Mouse (Mus musculus) embryonic facial prominence, embryonic 11.5 days (tissue): Measurements from ENCODE around the gene Helq. TPM values are rescaled to one million over a fixed set of nuclear protein-coding genes. Genes with fewer than 3 reads are reported as not detected.
A peak's percentile ranks its signal among the peaks of the same experiment; 100 is the strongest.

Experiments used
- ATAC-seq: fragments of 200-750 bp; cut with Nextera tagmentation; replicated peaks from 2 replicates; pipeline ENCODE4 v1.8.0; 2017; ENCODE audit warnings: low read depth; ENCODE audit not compliant: insufficient number of reproducible peaks, low FRiP score, low TSS enrichment
- DNase-seq: peaks from one replicate; pipeline ENCODE4 v3.0.0-alpha.2; 2015; ENCODE audit warnings: low spot score
- H3K27ac ChIP-seq: fragments of 300-500 bp; sonication (generic); replicated peaks from 2 replicates; pipeline ENCODE4 v1.5.1; 2014; ENCODE audit warnings: mild to moderate bottlenecking, low read depth, low read length, control low read depth
- H3K27me3 ChIP-seq: fragments of 300-500 bp; sonication (generic); 2 replicates; pipeline ENCODE4 v1.6.1; 2014; ENCODE audit warnings: mild to moderate bottlenecking, low read length, moderate library complexity, mixed read lengths; ENCODE audit not compliant: control insufficient read depth, insufficient read depth
- H3K36me3 ChIP-seq: fragments of 300-500 bp; sonication (generic); replicated peaks from 2 replicates; pipeline ENCODE4 v1.6.1; 2014; ENCODE audit warnings: low read depth, mild to moderate bottlenecking, low read length, moderate library complexity, mixed read lengths; ENCODE audit not compliant: control insufficient read depth, insufficient read depth
- H3K4me1 ChIP-seq: fragments of 300-500 bp; sonication (generic); 2 replicates; pipeline ENCODE4 v1.6.1; 2014; ENCODE audit warnings: low read length, mixed read lengths; ENCODE audit not compliant: control insufficient read depth, insufficient read depth
- H3K4me2 ChIP-seq: fragments of 300-500 bp; sonication (generic); 2 replicates; pipeline ENCODE4 v1.6.1; 2014; ENCODE audit warnings: low read depth, mild to moderate bottlenecking, control low read depth, low read length, moderate library complexity
- H3K4me3 ChIP-seq: fragments of 300-500 bp; sonication (generic); 2 replicates; pipeline ENCODE4 v1.5.1; 2014; ENCODE audit warnings: low read depth, low read length, control low read depth
- H3K9ac ChIP-seq: fragments of 300-500 bp; sonication (generic); replicated peaks from 2 replicates; pipeline ENCODE4 v1.6.1; 2014; ENCODE audit warnings: mild to moderate bottlenecking, control low read depth, low read length
- H3K9me3 ChIP-seq: fragments of 300-500 bp; sonication (generic); replicated peaks from 2 replicates; pipeline ENCODE4 v1.6.1; 2016; ENCODE audit warnings: mild to moderate bottlenecking, low read length, inconsistent platforms, mixed read lengths; ENCODE audit not compliant: control insufficient read depth
- WGBS: fragments of 180-500 bp; shearing (Covaris S2); extraction: QIAGEN DNeasy Blood & Tissue Kit; methylation state at CpG from one replicate; pipeline ENCODE4 v1.1.7; 2014; 5-methylcytosine and 5-hydroxymethylcytosine counted together
- polyA plus RNA-seq: library from polyadenylated mRNA; unstranded; fragments of >200 nt; fragmentation: Nextera tagmentation; extraction: Ambion mirVana; gene quantifications from 2 replicates; pipeline ENCODE4 v1.2.1, GENCODE M21; 2014

Gene Helq
- polyA plus RNA-seq, 1 experiment from 2014 or later, result 21.6 TPM

GRCm38 (mm10) chr5:100751655-100752054 lies 46.7 kb downstream of the Helq start:
- H3K27ac ChIP-seq, result no peak overlapping the region
- H3K9me3 ChIP-seq, result no peaks in the 10 kb centered on the region
- H3K4me3 ChIP-seq, result no peak overlapping the region
- no peaks in the 10 kb centered on the region for H3K36me3 ChIP-seq
- no peaks in the 10 kb centered on the region for H3K27me3 ChIP-seq
- no peaks in the 10 kb centered on the region for H3K4me1 ChIP-seq
- no peak for DNase-seq
- no peak overlapping the region for H3K4me2 ChIP-seq
- peak; percentile 44 for ATAC-seq
- H3K9ac ChIP-seq, result no peak overlapping the region
- WGBS, result 77% methylated on average over 4 of the region's 4 CpGs

GRCm38 (mm10) chr5:100750617-100751255 lies 47.7 kb downstream of the Helq start:
- ATAC-seq, result no peak
- no peaks in the 10 kb centered on the region for H3K36me3 ChIP-seq
- H3K27ac ChIP-seq, result no peak overlapping the region
- H3K9me3 ChIP-seq, result no peaks in the 10 kb centered on the region
- H3K4me1 ChIP-seq, result no peaks in the 10 kb centered on the region
- H3K4me3 ChIP-seq, result no peak overlapping the region
- 82% methylated on average over 10 of the region's 10 CpGs for WGBS
- no peak overlapping the region for H3K9ac ChIP-seq
- H3K27me3 ChIP-seq, result no peaks in the 10 kb centered on the region
- no peak overlapping the region for H3K4me2 ChIP-seq
- DNase-seq, result no peak

- no peak overlapping the region for H3K4me3 ChIP-seq
- H3K4me2 ChIP-seq, result no peak overlapping the region
- H3K9me3 ChIP-seq, result no peaks in the 10 kb centered on the region
- no peaks in the 10 kb centered on the region for H3K4me1 ChIP-seq
- H3K9ac ChIP-seq, result no peak overlapping the region
- no peaks in the 10 kb centered on the region for H3K36me3 ChIP-seq
- ATAC-seq, result no peak
- no peaks in the 10 kb centered on the region for H3K27me3 ChIP-seq
- no peak for DNase-seq
- 91% methylated on average over 8 of the region's 8 CpGs for WGBS
- H3K27ac ChIP-seq, result no peak overlapping the region
Measured at GRCm38 (mm10) chr5:100738802-100739201, 59.6 kb downstream of the Helq start.

DNA sequence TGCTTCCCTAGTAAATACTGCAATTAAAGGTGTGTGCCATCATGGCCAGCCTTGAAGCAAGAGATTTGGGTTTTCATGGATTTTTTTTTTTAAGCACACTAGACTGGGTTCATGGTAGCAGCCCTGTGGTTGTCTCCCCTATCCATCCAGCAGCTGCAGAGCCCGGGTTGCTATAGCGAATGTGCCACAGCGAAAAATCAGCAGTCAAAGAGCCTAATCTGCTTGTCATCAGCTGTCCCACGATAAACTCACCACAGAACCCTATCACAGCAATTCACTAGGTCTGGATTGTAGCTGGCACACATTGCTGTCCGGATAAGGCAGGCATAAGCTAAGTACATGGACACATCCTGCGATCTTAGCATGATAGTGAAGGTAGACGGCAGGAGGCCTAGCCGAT lies 61.5 kb downstream of the Helq start:
- H3K4me2 ChIP-seq, result no peak overlapping the region
- no peaks in the 10 kb centered on the region for H3K4me1 ChIP-seq
- ATAC-seq, result no peak
- no peak overlapping the region for H3K9ac ChIP-seq
- no peaks in the 10 kb centered on the region for H3K36me3 ChIP-seq
- 87% methylated on average over 8 of the region's 8 CpGs for WGBS
- H3K27ac ChIP-seq, result no peak overlapping the region
- no peak for DNase-seq
- H3K9me3 ChIP-seq, result no peaks in the 10 kb centered on the region
- H3K27me3 ChIP-seq, result no peaks in the 10 kb centered on the region
- H3K4me3 ChIP-seq, result no peak overlapping the region

- DNase-seq (no peak), ATAC-seq (no peak)
- no peak overlapping the region for H3K27ac ChIP-seq
- no peaks in the 10 kb centered on the region for H3K9me3 ChIP-seq
- no peaks in the 10 kb centered on the region for H3K36me3 ChIP-seq
- no peak overlapping the region for H3K4me3 ChIP-seq
- H3K27me3 ChIP-seq, result no peaks in the 10 kb centered on the region
- no peaks in the 10 kb centered on the region for H3K4me1 ChIP-seq
- no peak overlapping the region for H3K9ac ChIP-seq
- no peak overlapping the region for H3K4me2 ChIP-seq
- WGBS, result 82% methylated on average over 4 of the region's 4 CpGs
Measured at GRCm38 (mm10) chr5:100734535-100734934, 63.9 kb downstream of the Helq start.

DNA sequence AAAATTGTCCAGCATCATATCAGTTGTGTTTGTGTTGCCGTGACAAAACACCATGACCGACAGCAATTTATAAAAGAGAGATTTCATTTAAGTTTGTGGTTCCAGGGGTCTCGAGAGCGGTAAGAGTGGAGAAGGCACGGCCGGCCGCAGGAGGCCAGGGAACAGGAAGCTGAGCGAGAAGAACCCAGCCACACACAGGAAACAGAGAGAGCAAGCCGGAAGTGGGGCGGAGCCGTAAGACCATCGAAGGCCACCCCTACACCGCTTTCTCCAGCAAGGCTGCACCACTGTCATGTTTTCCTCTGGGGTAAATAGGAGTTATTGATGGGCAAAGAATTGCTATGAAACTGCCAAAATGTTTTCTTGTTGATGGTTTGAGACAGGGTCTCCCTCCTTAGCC lies 69.6 kb downstream of the Helq start:
- 87% methylated on average over 13 of the region's 13 CpGs for WGBS
- no peak overlapping the region for H3K9ac ChIP-seq
- H3K36me3 ChIP-seq, result no peaks in the 10 kb centered on the region
- DNase-seq (no peak), ATAC-seq (no peak)
- H3K9me3 ChIP-seq, result no peaks in the 10 kb centered on the region
- H3K4me3 ChIP-seq, result no peak overlapping the region
- H3K27me3 ChIP-seq, result no peaks in the 10 kb centered on the region
- no peak overlapping the region for H3K27ac ChIP-seq
- H3K4me1 ChIP-seq, result no peaks in the 10 kb centered on the region
- H3K4me2 ChIP-seq, result no peak overlapping the region

DNA sequence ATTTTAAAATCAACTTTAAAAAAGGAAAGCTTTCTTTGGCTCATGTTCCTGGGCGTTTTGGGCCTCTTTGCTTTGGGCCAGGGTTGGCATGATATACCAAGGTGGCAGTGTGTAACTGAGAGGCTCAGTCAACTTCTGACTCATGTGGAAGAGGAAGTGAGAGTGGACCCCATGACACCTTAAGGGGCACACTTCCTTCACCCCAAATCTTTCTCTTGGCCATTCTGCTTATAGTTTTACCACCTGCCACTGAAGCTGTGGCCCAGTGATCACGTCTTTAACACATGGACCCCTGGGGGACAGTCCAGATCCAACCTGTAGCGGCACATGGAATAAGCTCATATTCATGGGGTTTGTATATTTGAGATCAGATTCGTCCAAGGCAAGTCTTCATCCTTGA lies 72.4 kb downstream of the Helq start:
- Histone ChIP-seq H3K4me3 (no peak overlapping the region), H3K4me2 (no peak overlapping the region), H3K27me3 (no peaks in the 10 kb centered on the region), H3K9me3 (no peaks in the 10 kb centered on the region), H3K36me3 (no peaks in the 10 kb centered on the region), H3K4me1 (no peaks in the 10 kb centered on the region), H3K27ac (no peak overlapping the region), H3K9ac (no peak overlapping the region)
- ATAC-seq (no peak), DNase-seq (no peak)
- 81% methylated on average over 4 of the region's 4 CpGs for WGBS

GRCm38 (mm10) chr5:100719235-100720088 lies 78.9 kb downstream of the Helq start, which contains the start of gene Hpse:
Hpse (minus strand) TSS chr5:100719716.
- no peaks in the 10 kb centered on the region for H3K36me3 ChIP-seq
- no peaks in the 10 kb centered on the region for H3K4me1 ChIP-seq
- peak within 1 kb of the TSS; percentile 52 for H3K4me3 ChIP-seq
- peak within 1 kb of the TSS; percentile 97 for H3K4me2 ChIP-seq
- peak within 1 kb of the TSS; percentile 54 for H3K9ac ChIP-seq
- ATAC-seq, result peak; percentile 72
- DNase-seq, result peak; percentile 57
- H3K9me3 ChIP-seq, result no peaks in the 10 kb centered on the region
- no peak within 1 kb of the TSS for H3K27ac ChIP-seq
- peaks cover 3% of the 10 kb centered on the region; the same call in 1 of the 2 replicates for H3K27me3 ChIP-seq
- under 1% methylated on average over 42 of the region's 56 CpGs for WGBS
